Mouse (Mus musculus): ENCODE results near the gene Gm45213. TPM values are rescaled to one million over a fixed set of nuclear protein-coding genes. Genes with fewer than 3 reads are reported as not detected.

Gene Gm45213
- polyA plus RNA-seq (2014; fragmentation: Illumina TruSeq; extraction: RNeasy Lipid Tissue Mini Kit (QIAGEN cat#74804); ENCODE audit: low read depth, low replicate concordance) = not detected

GRCm38 (mm10) chr7:66043552-66044459, at the start of gene Gm45213:
TSS of gene Gm45213 (plus strand) at chr7:66043602.

GRCm38 (mm10) chr7:66058703-66059102, 15.3 kb downstream of the Gm45213 start, which contains the start of gene Snrpa1:
TSS of gene Snrpa1 (plus strand) at chr7:66059003.

GRCm38 (mm10) chr7:66079364-66080230, 36.2 kb downstream of the Gm45213 start, which contains the start of gene Selenos:
TSS of gene Selenos (plus strand) at chr7:66079649.

GRCm38 (mm10) chr7:66108961-66109854, 65.8 kb downstream of the Gm45213 start, which contains the start of gene Chsy1:
TSS of gene Chsy1 (plus strand) at chr7:66109515.

Other genes with a start within 250 kb of the Gm45213 start
- 36.4 TPM for gene Pcsk6, start 181.9 kb upstream of the Gm45213 start, polyA plus RNA-seq (2014; fragmentation: Illumina TruSeq; extraction: RNeasy Lipid Tissue Mini Kit (QIAGEN cat#74804); ENCODE audit: low read depth, low replicate concordance)
- gene Snrpa1, start 15.4 kb downstream of the Gm45213 start, polyA plus RNA-seq (2014; fragmentation: Illumina TruSeq; extraction: RNeasy Lipid Tissue Mini Kit (QIAGEN cat#74804); ENCODE audit: low read depth, low replicate concordance) = 22.9 TPM
- gene Selenos, start 36.0 kb downstream of the Gm45213 start, polyA plus RNA-seq (2014; fragmentation: Illumina TruSeq; extraction: RNeasy Lipid Tissue Mini Kit (QIAGEN cat#74804); ENCODE audit: low read depth, low replicate concordance) = 53.7 TPM
- gene Chsy1, start 65.9 kb downstream of the Gm45213 start, polyA plus RNA-seq (2014; fragmentation: Illumina TruSeq; extraction: RNeasy Lipid Tissue Mini Kit (QIAGEN cat#74804); ENCODE audit: low read depth, low replicate concordance) = 7.3 TPM

Measured in heart, adult 10 weeks (tissue).